Mouse (Mus musculus) right cerebral cortex, postnatal 4 days (tissue): ENCODE measurements around the gene Nrg3.
"Not testable (repeated sequence)": the region's sequence is repeated elsewhere in the genome, so short reads cannot be mapped to it uniquely, and the experiment has no call there.

ENCODE experiments used
- DNase-seq: peaks from one replicate; pipeline ENCODE4 v3.0.0-alpha.2; 2022

Nrg3 gene

DNA sequence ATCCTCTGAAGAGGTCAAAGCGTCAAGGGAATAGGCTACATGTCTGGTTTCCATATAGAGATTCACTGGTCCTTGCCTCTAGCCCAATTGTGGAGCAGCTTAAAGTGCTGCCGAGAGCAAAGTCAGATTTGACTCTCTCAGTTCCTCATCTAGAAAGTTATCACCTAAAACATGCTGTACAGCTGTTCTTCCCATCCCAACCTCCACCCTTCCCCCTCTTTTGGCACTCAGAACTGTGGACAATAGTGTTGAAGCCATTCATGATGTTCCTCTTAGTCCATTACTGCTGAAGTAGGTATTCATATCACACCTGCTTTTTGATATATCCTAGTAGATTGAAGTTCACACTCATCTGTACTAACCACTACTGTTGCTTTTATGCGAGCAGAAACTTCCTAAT, 896.1 kb downstream of the Nrg3 start:
- DNase-seq: no peak

DNA sequence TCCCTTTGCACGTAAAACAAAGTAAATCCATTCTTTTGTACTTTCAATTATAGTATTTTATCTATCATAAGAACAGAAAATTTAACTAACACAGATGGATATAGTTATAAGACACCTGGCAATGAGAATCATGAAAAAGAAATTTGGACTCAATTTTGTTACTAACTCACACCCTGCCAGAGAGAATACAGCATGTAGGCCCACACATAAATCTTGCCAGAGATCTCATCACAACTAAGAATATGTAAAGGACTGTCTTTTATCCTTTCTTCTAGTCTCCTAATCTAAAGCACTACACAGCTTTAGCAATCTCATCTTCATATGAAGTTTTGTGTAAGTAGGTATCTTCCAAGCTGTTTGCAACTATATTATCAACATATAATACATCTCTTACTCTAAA, 904.7 kb downstream of the Nrg3 start:
- no peak for DNase-seq

DNA sequence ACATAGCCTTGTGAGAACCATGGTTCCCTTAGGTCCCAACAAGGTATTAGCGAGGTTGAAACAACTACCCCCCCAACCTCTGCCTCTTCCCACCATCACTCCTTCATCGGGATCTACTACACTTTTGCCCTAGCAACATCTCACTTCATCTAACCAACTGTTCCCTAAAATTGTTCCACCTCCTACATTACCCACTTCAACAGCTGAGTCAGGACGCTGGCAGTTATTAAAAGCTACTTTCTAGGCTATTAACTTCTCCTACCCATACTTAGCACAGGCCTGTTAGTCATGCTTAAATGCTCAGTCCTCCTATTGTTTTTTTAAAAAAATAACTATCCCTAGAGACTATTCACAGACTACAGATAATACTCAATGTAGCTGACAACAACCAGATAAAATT, 906.7 kb downstream of the Nrg3 start:
- no peak for DNase-seq

DNA sequence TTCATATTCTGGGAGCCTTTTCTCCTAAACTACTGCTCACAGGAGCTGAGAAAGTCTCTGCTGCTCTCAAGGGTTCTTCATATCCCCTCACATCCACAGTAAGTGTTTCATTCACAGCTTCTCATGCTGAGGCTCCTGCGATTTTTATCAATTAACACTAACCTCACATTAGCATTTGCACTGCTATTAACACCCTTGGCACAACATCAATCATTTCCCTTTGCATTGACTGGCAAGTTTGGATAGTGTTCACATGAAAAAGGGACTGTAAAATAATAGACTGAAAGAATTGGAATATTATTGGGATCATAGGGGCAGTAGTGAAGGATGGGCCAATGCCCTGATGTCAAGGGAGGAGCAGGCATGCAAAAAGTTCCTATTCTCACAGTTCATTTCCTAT, 918.3 kb downstream of the Nrg3 start:
- DNase-seq: no peak

DNA sequence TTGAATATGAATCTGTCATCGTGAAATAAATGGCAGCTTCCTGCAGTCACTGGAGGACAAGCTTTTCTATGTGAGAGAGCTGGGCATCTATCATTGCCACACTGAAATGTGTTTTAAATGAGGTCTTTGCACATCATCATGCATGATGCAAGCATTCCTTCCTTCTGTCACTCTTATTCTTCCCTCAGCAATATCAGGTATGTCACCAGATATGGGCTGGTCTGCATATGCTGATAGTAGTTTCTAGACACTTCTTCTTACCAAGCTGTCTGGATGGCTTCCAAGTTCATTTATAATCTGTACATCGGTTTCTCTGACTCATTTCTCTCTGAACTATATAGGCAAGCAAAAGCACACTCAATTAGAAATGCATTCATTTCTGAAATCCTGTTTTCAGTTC, 925.6 kb downstream of the Nrg3 start:
- DNase-seq: no peak

DNA sequence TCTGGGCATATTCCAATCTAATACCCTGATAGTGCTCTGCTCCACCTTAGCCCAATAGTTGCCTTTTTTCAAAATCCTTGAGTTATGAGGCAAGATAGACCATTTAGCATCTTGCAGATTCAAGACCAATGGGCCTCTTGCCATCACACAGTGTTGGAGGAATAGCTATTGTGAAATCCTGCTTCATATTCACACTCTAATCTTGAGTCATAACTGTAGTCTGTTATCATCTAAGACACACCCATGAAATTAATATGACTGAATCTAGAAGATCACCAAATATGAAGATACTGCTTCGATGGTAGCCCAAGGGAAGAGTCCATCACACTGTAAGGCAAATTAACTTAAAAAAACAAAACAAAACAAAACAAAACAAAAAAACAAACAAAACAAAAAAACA, 937.7 kb downstream of the Nrg3 start:
- no peak for DNase-seq

DNA sequence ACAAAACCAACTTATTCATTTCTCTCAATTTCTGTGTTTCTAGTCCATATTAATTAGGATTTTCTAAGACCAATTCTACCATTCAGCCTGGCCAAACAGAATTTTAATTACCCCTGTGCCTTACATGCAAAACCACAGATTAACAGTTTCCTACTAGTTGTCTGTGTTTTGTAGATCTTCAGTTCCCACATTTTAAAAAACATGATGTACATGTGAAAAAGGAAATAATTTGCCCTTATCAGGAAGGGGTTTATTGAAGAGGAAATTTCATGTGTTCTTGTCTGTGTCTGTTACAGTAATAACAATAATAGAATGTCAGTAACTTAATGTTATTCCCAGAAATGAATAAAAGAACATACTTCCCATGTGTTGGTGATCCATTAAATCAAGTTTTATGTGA, 939.4 kb downstream of the Nrg3 start:
- no peak for DNase-seq

DNA sequence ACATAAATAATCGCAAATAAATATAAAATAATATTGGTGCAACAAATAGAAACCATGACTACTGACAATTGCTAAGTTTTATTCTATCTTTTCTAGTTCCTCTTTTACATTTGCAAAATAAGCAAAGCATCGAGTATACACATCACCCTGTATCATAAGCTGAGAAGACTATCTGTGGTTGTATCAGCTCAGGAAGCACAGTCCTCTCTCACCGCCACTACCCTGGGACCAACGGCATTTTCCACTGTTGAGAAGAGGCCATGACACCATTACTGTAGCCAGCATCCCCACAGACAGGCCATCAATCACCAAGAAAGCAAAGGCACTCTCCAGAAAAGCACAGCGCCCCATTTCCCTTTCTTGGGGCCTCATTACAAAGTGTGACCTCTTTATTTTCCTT, 956.7 kb downstream of the Nrg3 start:
- DNase-seq: no peak

DNA sequence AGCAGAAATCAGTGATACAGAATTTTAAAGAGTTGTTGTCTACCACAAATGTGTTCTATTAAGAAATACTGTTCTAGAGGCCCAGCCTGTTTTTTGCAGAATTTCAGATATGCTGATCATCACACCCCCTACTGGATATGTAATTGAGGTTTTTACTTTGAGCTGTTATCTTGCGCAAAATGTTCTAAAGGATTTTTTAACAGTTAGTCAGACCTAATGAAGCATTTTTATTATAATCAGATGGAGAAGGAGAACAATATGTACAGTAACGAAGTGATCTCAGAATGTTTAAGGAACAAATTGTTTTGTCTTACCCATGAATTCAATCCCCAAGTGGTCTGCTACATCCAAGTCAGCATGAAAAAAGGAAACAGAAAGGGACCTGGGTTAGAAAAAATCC, 963.9 kb downstream of the Nrg3 start:
- DNase-seq: no peak

DNA sequence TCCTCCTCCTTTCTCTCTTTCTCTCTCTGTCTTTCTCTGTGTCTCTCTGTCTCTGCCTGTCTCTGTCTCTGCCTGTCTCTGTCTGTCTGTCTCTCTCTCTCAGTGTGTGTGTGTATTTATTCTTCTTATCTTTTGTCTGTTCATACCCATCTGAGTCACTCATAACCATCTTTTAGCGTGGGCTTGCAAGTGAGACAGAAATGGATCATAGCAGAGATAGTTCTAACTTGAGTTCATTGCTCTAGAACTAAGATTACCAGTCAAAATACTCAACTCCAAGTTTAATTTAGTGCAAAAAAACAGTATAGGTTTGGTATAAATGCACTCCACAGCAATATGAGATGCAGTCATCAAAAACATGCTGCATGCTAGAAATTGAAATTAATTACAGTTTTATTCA, 977.9 kb downstream of the Nrg3 start:
- no peak for DNase-seq

DNA sequence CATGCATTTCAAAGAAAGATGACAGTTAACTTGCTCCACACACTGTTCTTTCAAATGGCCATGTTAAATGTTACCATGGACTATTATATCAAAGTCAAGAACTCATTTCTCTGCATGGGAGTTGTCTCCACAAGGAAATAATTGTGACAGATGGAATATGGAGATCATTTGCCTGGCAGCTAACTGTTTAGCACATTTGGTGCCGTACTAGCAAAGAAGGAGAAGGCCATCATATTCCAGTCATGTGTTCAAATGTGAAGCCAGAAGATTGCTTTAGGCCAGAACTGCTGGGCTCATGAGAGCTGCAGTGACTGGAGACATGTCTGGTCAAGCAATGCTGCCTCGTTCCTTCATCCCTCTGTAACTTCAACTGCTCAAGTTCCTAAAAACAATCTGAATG, 1025.8 kb downstream of the Nrg3 start:
- no peak for DNase-seq

DNA sequence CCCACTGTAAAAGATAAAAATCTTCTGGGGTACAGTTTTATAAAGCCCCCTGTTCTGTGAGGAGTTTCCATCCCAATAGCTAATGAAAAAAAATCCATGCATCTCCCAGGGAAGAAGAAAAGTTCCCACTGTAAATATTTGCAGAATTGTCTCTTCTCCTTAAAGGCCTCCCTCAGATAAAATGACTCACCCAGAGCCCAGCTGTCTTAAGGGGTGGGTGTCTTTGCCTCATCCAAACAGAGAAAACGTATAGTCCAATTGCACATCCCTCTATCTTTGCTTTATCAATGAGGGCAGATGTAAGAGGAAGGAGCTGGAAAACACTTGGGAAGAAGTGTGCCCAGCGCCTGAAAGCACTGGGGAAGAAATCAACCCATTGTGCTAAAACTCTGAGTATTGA, 1028.1 kb downstream of the Nrg3 start:
- DNase-seq: no peak

DNA sequence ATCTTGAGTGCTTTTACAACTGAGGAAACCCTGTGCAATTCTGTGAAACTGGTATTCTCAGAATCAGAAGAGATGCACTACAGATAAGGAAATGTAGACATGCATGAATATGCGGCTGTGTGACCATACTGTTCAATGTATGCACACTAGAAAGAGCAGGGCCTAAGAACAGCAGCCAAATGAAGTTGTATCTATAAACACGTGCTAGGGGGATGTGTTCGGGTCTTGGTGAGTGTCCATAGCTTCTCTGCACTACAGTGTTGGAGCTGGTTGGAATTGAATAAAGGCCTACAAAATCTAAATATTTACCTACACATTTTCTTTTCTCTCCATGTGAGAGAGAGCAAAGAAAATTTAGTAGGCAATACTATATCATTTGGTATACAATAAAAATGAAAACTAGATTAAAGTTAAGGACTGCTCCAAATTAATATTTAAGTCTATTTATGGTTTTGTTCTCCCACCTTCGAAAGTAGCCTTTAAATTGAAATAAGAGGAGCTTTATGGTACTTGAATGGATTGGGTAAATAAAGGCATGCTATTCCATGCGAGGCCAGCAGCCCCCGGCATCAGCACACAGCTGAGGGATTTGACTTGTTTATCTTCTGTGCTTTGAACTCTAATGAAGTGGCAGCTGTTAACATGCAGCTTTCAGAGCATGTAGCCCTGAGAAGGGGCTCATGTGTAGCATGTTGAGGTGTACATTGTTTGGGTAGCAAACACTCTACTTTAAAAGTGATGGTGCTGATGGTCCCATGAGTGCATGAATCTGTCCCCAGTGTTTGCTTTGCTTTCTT, 1038.9 kb downstream of the Nrg3 start:
- DNase-seq: no peak

DNA sequence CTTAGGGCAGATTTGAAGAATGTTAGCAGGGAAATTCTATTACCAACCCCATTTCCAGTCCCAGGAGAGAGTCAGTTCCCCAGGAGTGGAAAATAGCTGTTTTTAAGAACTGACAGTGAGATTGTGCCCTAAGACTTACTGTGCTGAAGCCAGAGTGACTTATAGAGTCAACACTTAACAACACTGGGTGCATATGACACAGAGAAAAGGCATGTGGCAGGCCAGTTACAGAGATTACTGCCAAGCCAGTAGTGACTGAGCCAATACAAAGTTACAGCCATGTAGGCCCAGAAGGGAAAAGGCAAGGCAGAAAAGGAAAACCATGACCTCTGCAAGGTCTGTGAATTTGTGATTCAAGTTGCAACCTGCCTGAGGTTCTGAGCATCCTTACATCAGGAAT, 1098.2 kb downstream of the Nrg3 start:
- DNase-seq: no peak

DNA sequence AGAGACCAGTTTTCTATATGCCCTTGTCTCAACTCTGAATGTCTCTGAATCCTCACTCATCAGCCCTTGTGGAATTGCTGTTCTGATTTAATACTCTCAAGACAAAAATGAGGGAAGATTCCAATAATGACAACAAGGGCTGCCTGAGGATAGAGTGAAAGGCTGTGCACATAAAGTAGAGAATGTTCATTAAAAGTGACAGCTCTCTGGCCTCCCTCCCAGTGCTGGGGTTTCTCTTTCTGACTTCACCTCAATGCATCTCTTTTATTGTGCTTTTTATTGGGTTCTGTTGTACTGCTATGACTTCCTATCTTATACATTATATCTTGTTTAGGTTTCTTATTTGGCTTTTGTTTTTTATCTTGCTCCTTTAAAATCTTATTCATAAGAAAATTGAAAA, 1131.9 kb downstream of the Nrg3 start:
- DNase-seq: no peak

DNA sequence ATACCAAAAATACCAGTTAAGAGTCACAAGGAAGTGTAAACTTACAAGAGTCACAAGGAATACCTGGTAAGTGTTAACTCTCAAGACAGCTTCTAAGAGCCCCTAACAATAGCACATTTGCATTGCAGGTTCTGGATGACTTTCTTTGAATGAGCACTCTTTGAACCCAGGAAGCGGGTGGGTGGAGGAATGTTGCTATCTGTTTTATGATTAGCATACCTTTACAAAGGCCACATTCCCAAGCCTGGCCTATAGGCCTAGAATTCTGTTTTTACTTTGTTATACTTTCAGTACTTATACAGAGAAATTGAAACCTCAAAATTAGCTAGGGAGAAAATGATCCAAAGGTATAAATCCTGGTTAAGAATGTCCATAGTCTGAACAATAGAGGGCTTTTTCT, 1150.0 kb downstream of the Nrg3 start:
- DNase-seq: not testable (repeated sequence)

DNA sequence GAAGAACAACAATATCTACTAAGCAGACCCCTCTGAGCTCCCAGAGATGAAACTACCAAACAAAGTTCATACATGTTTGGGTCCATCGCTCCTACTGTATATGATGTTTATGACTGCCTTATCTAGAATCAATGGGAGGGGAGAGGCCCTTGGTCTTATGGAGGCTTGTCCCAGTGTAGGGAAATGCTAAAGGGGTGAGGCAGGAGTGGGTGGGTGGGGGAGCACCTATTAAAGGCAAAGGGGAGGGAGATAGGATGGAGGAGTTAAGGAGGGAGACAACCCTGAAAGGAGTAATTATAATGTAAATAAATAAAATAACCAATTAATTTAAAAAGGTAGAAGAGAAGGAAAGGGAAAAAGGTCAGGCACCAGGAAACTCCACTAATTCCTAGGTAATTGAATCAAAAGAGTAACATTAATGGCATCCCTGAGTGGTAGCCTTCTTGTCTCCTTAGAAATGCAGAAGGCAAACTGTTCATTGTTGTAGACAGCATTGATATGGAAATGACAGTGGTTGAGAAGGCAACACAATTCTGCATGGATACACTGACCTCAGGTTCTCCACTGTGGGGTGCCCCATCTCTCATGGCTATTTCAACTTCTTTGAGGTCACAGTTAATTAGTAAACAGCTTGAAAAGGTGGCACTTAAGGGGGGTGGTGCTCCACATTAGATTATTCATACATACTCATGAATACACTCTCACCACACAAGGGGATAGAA, 1152.1 kb downstream of the Nrg3 start:
- DNase-seq: no peak
